Mouse (Mus musculus): ENCODE measurements at regions not wholly inside any gene's neighbourhood (a gene's known extent, or its start where the extent isn't known, plus 50 kb on each side); places are given as distances from the start of the nearest gene placed in this dataset.

GRCm38 (mm10) chr4:56619054-56619453, 120.8 kb upstream of the Gm26657 start:
- DNase-seq, result no peak

GRCm38 (mm10) chr4:56618433-56618832, 121.4 kb upstream of the Gm26657 start:
- DNase-seq, result no peak

- DNase-seq, result peak; percentile 33
These were observed 122.1 kb upstream of the Gm26657 start for GRCm38 (mm10) chr4:56617661-56618360.

GRCm38 (mm10) chr4:56612325-56612724, 127.5 kb upstream of the Gm26657 start:
- DNase-seq, result peak; percentile 26

- peak; percentile 25 for DNase-seq
These were observed 128.1 kb upstream of the Gm26657 start for GRCm38 (mm10) chr4:56611751-56612150.

DNA sequence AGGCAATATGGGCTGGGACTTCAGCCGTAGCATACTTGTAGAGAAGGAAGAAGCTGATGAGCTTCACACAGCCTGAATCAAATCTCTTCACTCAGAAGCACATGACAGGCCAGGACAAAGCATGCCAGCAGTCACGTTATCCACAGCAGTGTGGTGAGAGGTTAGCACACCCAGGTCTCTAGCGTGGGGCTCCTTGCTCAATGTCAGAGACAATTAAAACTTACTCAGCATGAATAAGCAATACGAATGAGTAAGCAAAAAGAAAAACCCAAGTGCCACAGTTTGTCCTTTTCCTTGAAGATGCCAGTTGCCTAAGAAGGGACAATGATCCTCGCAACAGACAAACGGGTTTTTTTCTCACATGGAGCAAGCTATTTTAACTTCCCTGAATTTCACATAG, 129.6 kb upstream of the Gm26657 start:
- DNase-seq, result no peak

- DNase-seq, result no peak
These were observed 131.2 kb upstream of the Gm26657 start for GRCm38 (mm10) chr4:56608701-56609100.

- no peak for DNase-seq
These were observed 141.5 kb upstream of the Gm26657 start for GRCm38 (mm10) chr4:56598398-56598797.

DNA sequence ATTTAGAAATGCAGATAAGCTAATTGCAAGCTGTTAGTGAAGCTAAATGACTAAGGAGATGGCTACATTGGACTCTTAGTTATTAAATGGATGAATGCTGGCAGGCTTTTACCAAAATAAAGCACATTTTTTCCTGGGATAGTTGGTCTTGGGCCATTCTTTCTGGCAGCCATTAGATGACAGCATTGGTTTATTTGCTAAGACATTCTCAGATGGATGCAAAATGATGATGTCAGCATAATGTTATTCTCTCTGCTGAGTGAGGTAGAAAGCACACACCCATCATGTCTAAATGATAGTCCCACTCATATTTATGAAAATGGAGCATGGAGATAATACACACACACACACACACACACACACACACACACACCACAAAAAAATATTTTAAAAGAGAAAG, 141.9 kb upstream of the Gm26657 start:
- peak; percentile 32 for DNase-seq

GRCm38 (mm10) chr4:56582405-56582804, 157.5 kb upstream of the Gm26657 start:
- no peak for DNase-seq

DNA sequence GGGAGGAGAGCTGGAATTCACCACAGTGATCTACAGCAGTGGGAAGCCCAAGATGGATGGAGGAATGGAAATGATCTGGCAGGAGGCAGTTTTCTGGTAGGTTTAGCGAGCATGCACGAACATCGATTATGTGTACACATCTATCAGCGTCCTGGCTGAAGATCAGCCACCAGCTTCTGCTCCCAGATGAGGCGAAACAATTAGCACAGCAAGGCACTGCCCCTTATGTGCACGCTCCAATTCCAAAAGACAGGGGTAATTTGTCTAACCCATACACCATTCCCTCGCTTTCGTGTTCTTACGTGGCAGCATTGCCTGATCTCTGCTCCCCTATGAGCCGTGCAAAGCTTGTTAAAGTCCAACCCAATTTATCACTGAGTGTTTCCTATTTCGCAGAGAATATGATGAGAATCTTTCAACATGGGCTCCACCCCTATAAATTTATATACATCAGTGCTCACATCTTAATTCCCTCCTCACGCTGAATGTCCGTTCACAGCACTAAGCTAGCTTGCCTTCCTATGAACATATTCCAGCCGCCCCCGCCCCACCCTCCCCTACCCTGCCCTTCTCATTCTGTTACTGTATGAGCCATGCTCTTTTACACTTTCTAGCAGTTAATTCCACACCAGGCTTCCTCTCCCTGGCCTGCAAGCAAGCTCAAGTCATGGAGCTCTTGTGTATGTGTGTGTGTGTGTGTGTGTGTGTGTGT, 162.9 kb upstream of the Gm26657 start:
- DNase-seq, result no peak

- no peak for DNase-seq
These were observed 187.7 kb upstream of the Gm26657 start for GRCm38 (mm10) chr4:56552126-56552525.

GRCm38 (mm10) chr4:56533344-56533985, 206.4 kb upstream of the Gm26657 start:
- no peak for DNase-seq

- DNase-seq, result no peak
These were observed 206.9 kb upstream of the Gm26657 start for GRCm38 (mm10) chr4:56532921-56533320.

DNA sequence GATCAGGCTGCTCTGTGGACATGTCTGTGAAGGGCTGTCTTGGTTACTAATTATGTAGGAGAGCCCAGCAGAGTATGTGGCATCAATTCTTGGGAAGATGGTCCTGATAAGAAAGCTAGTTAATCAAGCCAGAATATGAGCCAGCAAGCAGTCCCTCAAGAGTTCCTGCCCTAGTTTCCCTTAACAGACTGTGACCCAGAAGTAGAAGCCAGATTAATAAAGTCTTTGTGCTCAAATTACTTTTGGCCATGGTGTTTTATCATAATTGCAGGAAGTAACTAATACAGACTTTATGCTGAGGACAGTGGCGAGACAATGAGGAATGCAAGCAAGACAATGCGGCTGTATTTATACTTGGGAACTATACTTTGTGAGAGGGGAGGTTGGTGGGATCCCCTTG, 211.3 kb upstream of the Gm26657 start:
- no peak for DNase-seq

DNA sequence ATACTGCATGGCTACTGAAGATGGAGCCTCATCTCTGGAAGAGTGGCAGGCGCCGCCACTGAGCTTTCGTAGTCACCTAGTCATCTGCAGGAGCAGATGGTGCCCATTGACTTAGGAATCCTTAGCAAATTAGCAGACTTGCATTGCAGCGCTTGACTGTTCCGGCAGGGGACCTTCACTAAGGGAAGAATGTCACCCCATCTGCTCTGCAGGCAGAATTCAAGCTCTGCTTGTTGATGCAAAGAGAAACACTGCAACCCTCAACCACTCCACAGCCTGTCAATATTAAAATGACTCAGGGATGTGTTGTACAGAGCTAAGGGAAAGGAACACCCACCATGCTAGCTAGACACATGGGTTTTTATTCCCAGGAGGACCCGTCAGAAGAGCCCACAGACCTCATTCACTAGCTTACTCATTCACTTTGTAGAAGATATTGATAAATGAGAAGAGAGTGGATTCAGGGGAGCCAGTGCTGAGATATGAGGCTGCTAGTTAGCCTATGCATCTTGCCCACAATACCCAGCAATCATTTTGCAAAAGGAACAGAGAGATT, 215.4 kb upstream of the Gm26657 start:
- no peak for DNase-seq

- no peak for DNase-seq
These were observed 232.1 kb upstream of the Gm26657 start for GRCm38 (mm10) chr4:56507770-56508169.

DNA sequence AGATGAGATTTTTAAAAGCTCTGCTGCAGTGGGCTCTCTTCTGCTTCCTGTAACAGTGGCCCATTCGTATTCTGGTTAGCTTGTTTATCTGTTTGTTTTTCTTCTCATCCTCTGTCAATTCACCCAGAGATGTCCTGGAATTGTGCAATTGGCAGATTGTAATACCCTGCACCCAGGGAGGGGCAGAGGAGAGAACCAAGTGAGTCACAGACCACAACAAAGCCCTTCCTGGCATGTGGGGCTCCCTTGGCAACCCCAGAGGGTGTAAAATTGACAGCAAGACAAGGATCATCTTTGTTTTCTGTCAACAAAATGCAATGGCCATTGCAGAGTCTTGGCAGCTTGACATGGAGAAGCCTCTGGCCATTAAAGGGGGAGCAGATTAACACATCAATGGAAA, 233.1 kb upstream of the Gm26657 start:
- DNase-seq, result no peak

- DNase-seq, result no peak
These were observed 233.8 kb upstream of the Gm26657 start for GRCm38 (mm10) chr4:56506067-56506466.

GRCm38 (mm10) chr4:56492537-56493221, 247.2 kb upstream of the Gm26657 start:
- peak; percentile 78 for DNase-seq

GRCm38 (mm10) chr4:56489361-56489760, 250.5 kb upstream of the Gm26657 start:
- DNase-seq, result no peak

DNA sequence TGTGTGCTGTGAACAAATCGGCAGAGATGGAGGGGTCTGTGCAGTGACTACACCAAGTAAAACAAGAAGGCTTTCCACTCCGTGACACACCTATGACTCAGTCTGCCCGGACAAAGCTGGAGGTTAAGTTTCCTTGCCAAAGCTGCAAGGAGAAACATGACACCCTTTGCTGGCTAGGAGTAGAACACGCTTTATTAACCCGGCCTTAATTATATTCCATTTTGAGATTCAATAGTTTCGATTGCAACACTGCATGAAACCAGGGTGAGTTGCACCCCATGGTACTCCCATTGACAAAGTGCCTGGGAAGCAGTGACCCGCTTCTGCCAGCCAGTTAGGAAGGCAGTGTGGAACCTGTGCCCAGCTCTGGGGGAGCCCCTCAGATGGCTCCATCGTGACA, 256.2 kb upstream of the Gm26657 start:
- DNase-seq, result no peak

DNA sequence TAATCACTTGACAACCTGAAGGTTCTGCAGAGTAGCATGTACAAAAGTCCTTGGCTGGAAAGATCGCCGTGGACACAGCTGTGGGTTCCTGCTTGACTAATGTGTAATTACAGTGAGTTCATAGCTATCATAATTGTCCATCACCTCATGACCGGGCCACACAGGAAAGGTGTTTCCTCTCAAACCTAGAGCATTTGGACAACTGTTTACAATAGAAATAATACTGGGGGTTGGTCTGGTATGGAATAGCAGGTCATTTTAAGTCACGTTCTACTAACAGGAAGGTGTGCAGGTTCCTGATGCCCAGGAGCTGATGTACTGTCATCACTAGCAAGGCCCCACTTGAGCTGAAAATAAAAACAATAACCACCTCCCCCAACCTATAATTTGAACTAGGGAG, 283.1 kb upstream of the Gm26657 start:
- DNase-seq, result peak; percentile 2

All from lung, postnatal 10 days (tissue).